Mouse (Mus musculus) neural tube, embryonic 15.5 days (tissue): ENCODE data around the gene Pidd1. TPM values are rescaled to one million over a fixed set of nuclear protein-coding genes. Genes with fewer than 3 reads are reported as not detected.

ENCODE experiments used
- ATAC-seq: fragments of 200-750 bp; cut with Nextera tagmentation; 2 replicates; pipeline ENCODE4 v1.8.0; 2017; ENCODE audit warnings: mild to moderate bottlenecking, moderate TSS enrichment, moderate library complexity; ENCODE audit not compliant: low FRiP score
- H3K27ac ChIP-seq: fragments of 300-500 bp; sonication (generic); replicated peaks from 2 replicates; pipeline ENCODE4 v1.5.1; 2015; ENCODE audit warnings: mild to moderate bottlenecking, inconsistent platforms
- H3K27me3 ChIP-seq: fragments of 300-500 bp; sonication (generic); replicated peaks from 2 replicates; pipeline ENCODE4 v1.6.1; 2015; ENCODE audit warnings: inconsistent platforms
- H3K36me3 ChIP-seq: fragments of 300-500 bp; sonication (generic); 2 replicates; pipeline ENCODE4 v1.6.1; 2015; ENCODE audit warnings: inconsistent platforms
- H3K4me1 ChIP-seq: fragments of 300-500 bp; sonication (generic); 2 replicates; pipeline ENCODE4 v1.6.1; 2015; ENCODE audit warnings: inconsistent platforms
- H3K4me2 ChIP-seq: fragments of 300-500 bp; sonication (generic); 2 replicates; pipeline ENCODE4 v1.6.1; 2015; ENCODE audit warnings: inconsistent platforms, mild to moderate bottlenecking, moderate library complexity
- H3K4me3 ChIP-seq: fragments of 300-500 bp; sonication (generic); replicated peaks from 2 replicates; pipeline ENCODE4 v1.5.1; 2015; ENCODE audit warnings: mild to moderate bottlenecking, inconsistent platforms
- H3K9ac ChIP-seq: fragments of 300-500 bp; sonication (generic); replicated peaks from 2 replicates; pipeline ENCODE4 v1.6.1; 2015; ENCODE audit warnings: mild to moderate bottlenecking, inconsistent platforms
- H3K9me3 ChIP-seq: fragments of 300-500 bp; sonication (generic); replicated peaks from 2 replicates; pipeline ENCODE4 v1.6.1; 2016; ENCODE audit warnings: inconsistent platforms
- WGBS: fragments of 180-500 bp; shearing (Covaris S2); methylation state at CpG from one replicate; pipeline ENCODE4 v1.1.7; 2015; ENCODE audit warnings: mixed read lengths; 5-methylcytosine and 5-hydroxymethylcytosine counted together
- polyA plus RNA-seq: library from polyadenylated mRNA; unstranded; fragments of >200 nt; fragmentation: Nextera tagmentation; extraction: Ambion mirVana; gene quantifications from 2 replicates; pipeline ENCODE4 v1.2.1, GENCODE M21; 2015

Gene Pidd1
- polyA plus RNA-seq, 1 experiment from 2014 or later, result 2.7 TPM

DNA sequence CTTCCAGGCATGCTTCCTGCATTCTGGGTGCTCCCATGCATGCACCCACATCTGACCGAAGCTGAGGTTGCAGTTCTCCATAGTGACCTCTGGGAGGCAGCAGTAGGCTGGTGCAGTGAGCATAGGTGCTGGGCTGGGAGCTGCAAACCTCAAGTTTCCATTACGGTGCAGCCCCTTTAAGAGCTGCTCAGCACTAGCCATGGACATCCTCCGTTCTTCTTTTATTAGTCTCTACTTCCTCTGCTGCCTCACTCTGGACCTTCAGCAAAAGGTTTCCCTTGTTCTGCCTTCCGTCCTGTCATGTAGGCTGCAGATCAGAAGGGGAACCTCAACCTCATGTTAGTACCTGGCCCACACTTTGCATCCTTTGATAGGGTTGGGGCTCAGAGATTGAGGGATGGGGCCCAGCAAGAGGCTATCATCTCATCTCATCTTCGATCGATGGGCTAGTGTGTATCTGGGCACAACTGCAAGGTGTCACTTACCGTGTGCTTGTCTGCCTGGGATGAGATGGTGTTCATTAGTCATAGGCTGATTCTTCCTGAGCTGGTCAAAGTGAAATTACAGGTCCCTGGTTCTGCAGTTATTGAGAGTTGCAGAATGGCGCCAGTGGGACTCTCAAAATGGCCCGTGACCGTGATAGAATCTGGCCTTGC is 37.1 kb upstream of the Pidd1 start:
- Histone ChIP-seq H3K9me3 (no peaks in the 10 kb centered on the region), H3K9ac (0 out of 2 replicates have a peak overlapping the region, but pooled peaks have one; percentile 64), H3K27ac (peak overlapping the region; percentile 82), H3K36me3 (no peaks in the 10 kb centered on the region), H3K4me2 (peak overlapping the region; percentile 80), H3K4me3 (peak overlapping the region; percentile 62), H3K4me1 (peaks cover 67% of the 10 kb centered on the region), H3K27me3 (peaks cover 12% of the 10 kb centered on the region)
- peak; percentile 43; the same call in 1 of the 2 replicates for ATAC-seq
- 4% methylated on average over 10 of the region's 10 CpGs for WGBS

DNA sequence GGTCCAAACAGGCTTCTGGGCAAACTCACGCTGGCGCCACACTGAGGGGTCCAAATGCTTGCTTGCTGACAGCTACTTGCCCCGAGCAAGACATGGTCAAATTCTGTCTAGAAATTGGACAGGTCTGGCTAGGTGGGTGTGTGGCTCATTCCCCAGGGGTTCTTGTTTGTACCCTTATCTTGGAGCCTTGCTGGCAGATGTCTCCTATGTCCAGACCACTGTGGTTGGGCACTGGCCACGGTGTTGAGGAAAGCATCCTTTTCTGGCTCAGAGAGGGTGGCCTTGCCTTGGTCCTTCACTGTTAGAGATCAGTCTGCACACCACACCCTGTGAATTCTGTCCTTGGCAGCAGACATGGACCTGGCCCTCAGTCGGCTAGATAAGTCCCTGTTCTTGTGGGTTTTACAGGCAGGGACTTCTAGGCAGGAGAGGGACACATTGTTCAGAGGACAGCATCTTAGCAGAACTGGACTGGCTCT is 34.5 kb upstream of the Pidd1 start:
- no peak for ATAC-seq
- Histone ChIP-seq H3K27ac (no peak overlapping the region), H3K4me1 (peaks cover 63% of the 10 kb centered on the region), H3K4me3 (no peak overlapping the region), H3K36me3 (no peaks in the 10 kb centered on the region), H3K9ac (no peak overlapping the region), H3K4me2 (0 out of 2 replicates have a peak overlapping the region, but pooled peaks have one; percentile 1), H3K27me3 (peaks cover 12% of the 10 kb centered on the region), H3K9me3 (no peaks in the 10 kb centered on the region)
- 77% methylated on average over 5 of the region's 5 CpGs for WGBS

- WGBS, result 67% methylated on average over 4 of the region's 4 CpGs
- no peak overlapping the region; the same call in 1 of the 2 replicates for H3K27ac ChIP-seq
- H3K4me1 ChIP-seq, result peaks cover 61% of the 10 kb centered on the region
- H3K9me3 ChIP-seq, result no peaks in the 10 kb centered on the region
- no peak for ATAC-seq
- H3K9ac ChIP-seq, result no peak overlapping the region
- peaks cover 1% of the 10 kb centered on the region; the same call in 1 of the 2 replicates for H3K36me3 ChIP-seq
- peaks cover 10% of the 10 kb centered on the region for H3K27me3 ChIP-seq
- no peak overlapping the region for H3K4me3 ChIP-seq
- H3K4me2 ChIP-seq, result 0 out of 2 replicates have a peak overlapping the region, but pooled peaks have one; percentile 1
Observed at GRCm38 (mm10) chr7:141477578-141478269, 33.9 kb upstream of the Pidd1 start.

- Histone ChIP-seq H3K4me1 (peaks cover 56% of the 10 kb centered on the region), H3K27me3 (peaks cover 10% of the 10 kb centered on the region), H3K9ac (no peak overlapping the region), H3K27ac (no peak overlapping the region; the same call in none of the 2 replicates), H3K9me3 (no peaks in the 10 kb centered on the region), H3K36me3 (peaks cover 9% of the 10 kb centered on the region), H3K4me2 (peak overlapping the region; percentile 94), H3K4me3 (0 out of 2 replicates have a peak overlapping the region, but pooled peaks have one; percentile 72)
- ATAC-seq, result no peak
- WGBS, result 23% methylated on average over 7 of the region's 7 CpGs
Observed at GRCm38 (mm10) chr7:141476981-141477370, 33.2 kb upstream of the Pidd1 start.

DNA sequence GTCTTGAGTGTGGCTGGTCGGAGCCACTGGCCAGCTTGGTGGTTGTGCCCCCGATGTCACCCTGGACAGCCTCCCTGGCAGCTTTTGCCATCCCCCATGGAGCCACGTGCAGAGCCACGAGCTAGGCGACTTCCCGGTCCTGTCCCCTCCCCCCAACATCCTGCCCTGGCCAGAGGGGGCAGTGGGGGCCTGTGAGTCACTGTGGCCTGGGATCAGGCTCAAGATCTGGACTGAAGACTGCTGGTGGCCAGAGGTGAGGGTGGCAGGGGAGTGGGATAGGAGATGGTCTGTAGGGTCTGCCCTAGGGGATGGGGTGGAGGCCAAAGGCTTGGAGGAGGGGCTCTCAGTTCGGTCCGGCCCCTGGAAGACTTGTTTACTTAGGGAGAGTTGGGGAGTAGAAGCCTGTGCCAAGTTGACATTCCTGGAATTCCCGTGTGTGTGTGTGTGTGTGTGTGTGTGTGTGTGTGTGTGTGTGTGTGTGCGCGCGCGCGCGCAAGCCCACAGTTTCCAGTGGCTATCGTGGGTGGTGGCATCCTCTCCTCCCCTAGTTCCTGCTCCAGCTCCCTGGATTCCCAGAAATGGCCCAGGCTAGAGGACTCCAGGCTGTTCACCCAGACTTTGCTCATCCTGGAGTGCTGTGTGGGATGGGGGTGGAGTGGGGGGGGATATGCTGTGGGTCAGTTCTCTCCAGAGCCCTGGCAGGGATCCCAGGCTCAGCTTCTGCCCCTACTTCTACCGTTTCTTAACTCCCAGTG is 32.6 kb upstream of the Pidd1 start:
- Histone ChIP-seq H3K4me3 (peak overlapping the region; percentile 72), H3K9me3 (no peaks in the 10 kb centered on the region), H3K9ac (peak overlapping the region; percentile 80; the same call in 1 of the 2 replicates), H3K4me2 (peak overlapping the region; percentile 94), H3K27me3 (peaks cover 10% of the 10 kb centered on the region), H3K36me3 (peaks cover 12% of the 10 kb centered on the region), H3K27ac (peak overlapping the region; percentile 84), H3K4me1 (peaks cover 53% of the 10 kb centered on the region)
- no peak for ATAC-seq
- 5% methylated on average over 17 of the region's 17 CpGs for WGBS

GRCm38 (mm10) chr7:141475805-141476158 is 32.0 kb upstream of the Pidd1 start:
- Histone ChIP-seq H3K27ac (peak overlapping the region; percentile 84), H3K4me1 (peaks cover 46% of the 10 kb centered on the region), H3K9me3 (no peaks in the 10 kb centered on the region), H3K4me3 (peak overlapping the region; percentile 72), H3K36me3 (peaks cover 18% of the 10 kb centered on the region), H3K27me3 (peaks cover 10% of the 10 kb centered on the region), H3K9ac (peak overlapping the region; percentile 80), H3K4me2 (peak overlapping the region; percentile 94)
- 4% methylated on average over 12 of the region's 12 CpGs for WGBS
- ATAC-seq, result no peak

DNA sequence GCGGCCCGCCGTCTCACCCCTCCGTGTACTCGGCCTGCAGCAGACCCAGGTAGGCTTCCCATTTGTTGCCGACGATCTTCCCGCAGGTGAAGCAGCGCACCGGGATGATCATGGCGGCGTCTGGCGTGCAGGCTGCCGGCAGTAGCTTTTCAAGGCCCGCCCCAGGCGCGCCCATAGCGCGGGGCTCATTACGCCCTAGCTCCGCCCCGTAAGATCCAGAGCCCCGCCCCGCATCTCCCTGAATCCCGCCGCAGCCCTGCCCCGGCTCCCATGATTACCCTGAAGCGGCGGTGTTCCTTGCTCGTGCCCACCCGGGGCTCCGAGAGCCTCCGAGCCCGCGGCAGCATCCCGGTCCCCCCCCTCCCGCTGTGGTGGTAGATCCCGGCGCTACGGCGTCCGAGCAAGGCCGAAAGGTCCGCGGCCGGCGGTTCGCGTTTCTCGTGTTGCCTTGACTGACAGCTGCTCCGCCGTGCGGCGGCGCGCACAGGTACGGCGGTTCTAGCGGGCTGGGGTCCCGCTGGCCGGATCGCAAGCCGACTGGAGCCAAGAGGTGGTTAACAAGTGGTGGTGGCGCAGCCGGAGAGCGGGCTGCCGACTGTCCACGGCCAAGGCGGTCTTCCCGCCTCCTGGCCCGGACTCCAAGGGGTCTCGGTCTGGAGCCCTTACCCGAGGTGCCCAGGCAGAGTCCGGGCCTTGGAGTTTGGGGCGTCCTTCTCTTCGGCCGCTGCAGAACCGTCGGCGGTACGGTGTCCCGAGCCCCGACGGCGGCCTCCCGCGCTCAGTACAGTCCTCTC is 31.4 kb upstream of the Pidd1 start, which contains the start of the genes Polr2l and Tspan4:
TSS of gene Polr2l (minus strand) at position 122 of the 794 bp plus-strand sequence.
TSS of gene Tspan4 (plus strand) at position 230 of the 794 bp plus-strand sequence.
- peak within 1 kb of the TSS; percentile 94 for H3K4me2 ChIP-seq
- peak within 1 kb of the TSS; percentile 84 for H3K27ac ChIP-seq
- H3K4me1 ChIP-seq, result peaks cover 47% of the 10 kb centered on the region
- peaks cover 10% of the 10 kb centered on the region for H3K27me3 ChIP-seq
- ATAC-seq, result peak; percentile 87
- under 1% methylated on average over 82 of the region's 87 CpGs for WGBS
- H3K4me3 ChIP-seq, result peak within 1 kb of the TSS; percentile 72
- peaks cover 23% of the 10 kb centered on the region for H3K36me3 ChIP-seq
- H3K9me3 ChIP-seq, result no peaks in the 10 kb centered on the region
- H3K9ac ChIP-seq, result peak within 1 kb of the TSS; percentile 80

DNA sequence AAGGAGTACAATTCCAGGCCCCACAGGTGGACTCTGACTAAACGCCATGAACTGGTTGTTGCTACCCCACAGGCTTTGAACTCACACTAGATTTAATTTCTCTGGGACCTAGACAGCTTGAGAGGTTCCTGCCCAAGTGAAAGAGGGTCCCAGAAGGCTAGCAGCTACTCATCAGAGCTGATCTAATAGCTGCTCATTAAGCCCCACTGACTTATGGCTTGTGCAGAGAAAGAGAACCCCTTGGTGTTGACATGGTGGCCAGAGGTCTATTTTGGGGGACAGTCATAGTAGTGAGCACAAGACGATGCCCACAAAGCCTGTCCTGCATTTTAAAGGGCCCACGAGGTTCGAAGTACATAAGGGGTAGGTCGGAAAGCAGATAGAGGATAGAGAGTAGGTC is 30.3 kb upstream of the Pidd1 start:
- peak overlapping the region; percentile 94 for H3K4me2 ChIP-seq
- WGBS, result 9% methylated on average over 5 of the region's 5 CpGs
- no peak overlapping the region for H3K27ac ChIP-seq
- ATAC-seq, result no peak
- peaks cover 57% of the 10 kb centered on the region for H3K4me1 ChIP-seq
- H3K36me3 ChIP-seq, result peaks cover 29% of the 10 kb centered on the region
- peaks cover 8% of the 10 kb centered on the region for H3K27me3 ChIP-seq
- H3K9ac ChIP-seq, result peak overlapping the region; percentile 80
- no peaks in the 10 kb centered on the region for H3K9me3 ChIP-seq
- peak overlapping the region; percentile 72 for H3K4me3 ChIP-seq

- 92% methylated on average over 6 of the region's 6 CpGs for WGBS
- H3K4me1 ChIP-seq, result peaks cover 69% of the 10 kb centered on the region
Observed at GRCm38 (mm10) chr7:141472763-141473162, 28.9 kb upstream of the Pidd1 start.

GRCm38 (mm10) chr7:141472226-141472625 is 28.4 kb upstream of the Pidd1 start:
- WGBS, result 91% methylated on average over 6 of the region's 6 CpGs
- no peaks in the 10 kb centered on the region for H3K9me3 ChIP-seq
- H3K27me3 ChIP-seq, result peaks cover 8% of the 10 kb centered on the region
- H3K4me2 ChIP-seq, result no peak overlapping the region
- peaks cover 69% of the 10 kb centered on the region for H3K4me1 ChIP-seq
- H3K36me3 ChIP-seq, result peaks cover 29% of the 10 kb centered on the region
- no peak overlapping the region; the same call in 1 of the 2 replicates for H3K4me3 ChIP-seq
- no peak overlapping the region for H3K27ac ChIP-seq
- H3K9ac ChIP-seq, result no peak overlapping the region; the same call in 1 of the 2 replicates
- ATAC-seq, result no peak

More at GRCm38 (mm10) chr7:141472763-141473162, 28.9 kb upstream of the Pidd1 start:
- Histone ChIP-seq H3K27me3 (peaks cover 8% of the 10 kb centered on the region), H3K36me3 (peaks cover 29% of the 10 kb centered on the region), H3K9me3 (no peaks in the 10 kb centered on the region), H3K9ac (no peak overlapping the region), H3K27ac (no peak overlapping the region), H3K4me3 (no peak overlapping the region), H3K4me2 (no peak overlapping the region)
- ATAC-seq, result no peak
